Mouse (Mus musculus): ENCODE measurements at regions not wholly inside any gene's neighbourhood (a gene's known extent, or its start where the extent isn't known, plus 50 kb on each side); places are given as distances from the start of the nearest gene placed in this dataset.

GRCm38 (mm10) chr13:52281271-52281670, 249.8 kb downstream of the Diras2 start:
- Histone ChIP-seq H3K9ac (ENCODE audit: low read depth, low read length) (no peak overlapping the region), H3K4me3 (ENCODE audit: low read depth, low read length) (no peak overlapping the region), H3K27ac (ENCODE audit: low read depth, low read length) (no peak overlapping the region), H3K27me3 (ENCODE audit: control insufficient read depth, insufficient read depth, low read length) (no peaks in the 10 kb centered on the region), H3K36me3 (ENCODE audit: control insufficient read depth, insufficient read depth, low read length) (no peaks in the 10 kb centered on the region), H3K4me1 (replicated peaks; ENCODE audit: control insufficient read depth, insufficient read depth, low read length) (no peaks in the 10 kb centered on the region), H3K9me3 (ENCODE audit: control insufficient read depth, low read length) (no peaks in the 10 kb centered on the region), H3K4me2 (replicated peaks; ENCODE audit: low read depth, low read length) (no peak overlapping the region)
- DNase-seq (ENCODE audit: low spot score) (no peak), ATAC-seq (ENCODE audit: low FRiP score) (no peak)
- WGBS = 74% methylated on average over 2 of the region's 2 CpGs

- no peak for DNase-seq (ENCODE audit: low spot score)
- H3K4me3 ChIP-seq (ENCODE audit: low read depth, low read length) = no peak overlapping the region
- H3K27ac ChIP-seq (ENCODE audit: low read depth, low read length) = no peak overlapping the region
- no peaks in the 10 kb centered on the region for H3K36me3 ChIP-seq (ENCODE audit: control insufficient read depth, insufficient read depth, low read length)
- H3K9ac ChIP-seq (ENCODE audit: low read depth, low read length) = no peak overlapping the region
- 86% methylated on average over 13 of the region's 13 CpGs for WGBS
- no peak for ATAC-seq (ENCODE audit: low FRiP score)
- H3K4me2 ChIP-seq (replicated peaks; ENCODE audit: low read depth, low read length) = no peak overlapping the region
- H3K27me3 ChIP-seq (ENCODE audit: control insufficient read depth, insufficient read depth, low read length) = no peaks in the 10 kb centered on the region
- no peaks in the 10 kb centered on the region for H3K4me1 ChIP-seq (replicated peaks; ENCODE audit: control insufficient read depth, insufficient read depth, low read length)
- H3K9me3 ChIP-seq (ENCODE audit: control insufficient read depth, low read length) = no peaks in the 10 kb centered on the region
These were observed 248.6 kb downstream of the Diras2 start for GRCm38 (mm10) chr13:52282500-52282899.

- Histone ChIP-seq H3K4me3 (ENCODE audit: low read depth, low read length) (no peak overlapping the region), H3K27ac (ENCODE audit: low read depth, low read length) (no peak overlapping the region), H3K27me3 (ENCODE audit: control insufficient read depth, insufficient read depth, low read length) (no peaks in the 10 kb centered on the region), H3K4me2 (replicated peaks; ENCODE audit: low read depth, low read length) (no peak overlapping the region), H3K9me3 (ENCODE audit: control insufficient read depth, low read length) (no peaks in the 10 kb centered on the region), H3K9ac (ENCODE audit: low read depth, low read length) (no peak overlapping the region), H3K4me1 (replicated peaks; ENCODE audit: control insufficient read depth, insufficient read depth, low read length) (no peaks in the 10 kb centered on the region), H3K36me3 (ENCODE audit: control insufficient read depth, insufficient read depth, low read length) (no peaks in the 10 kb centered on the region)
- WGBS = 90% methylated on average over 11 of the region's 11 CpGs
- ATAC-seq (ENCODE audit: low FRiP score) = no peak
- no peak for DNase-seq (ENCODE audit: low spot score)
These were observed 247.6 kb downstream of the Diras2 start for GRCm38 (mm10) chr13:52283456-52283855.

- no peaks in the 10 kb centered on the region for H3K4me1 ChIP-seq (replicated peaks; ENCODE audit: control insufficient read depth, insufficient read depth, low read length)
- no peak overlapping the region for H3K9ac ChIP-seq (ENCODE audit: low read depth, low read length)
- WGBS = 83% methylated on average over 12 of the region's 12 CpGs
- DNase-seq (ENCODE audit: low spot score) (no peak), ATAC-seq (ENCODE audit: low FRiP score) (no peak)
- H3K27me3 ChIP-seq (ENCODE audit: control insufficient read depth, insufficient read depth, low read length) = no peaks in the 10 kb centered on the region
- H3K4me2 ChIP-seq (replicated peaks; ENCODE audit: low read depth, low read length) = no peak overlapping the region
- H3K36me3 ChIP-seq (ENCODE audit: control insufficient read depth, insufficient read depth, low read length) = no peaks in the 10 kb centered on the region
- no peaks in the 10 kb centered on the region for H3K9me3 ChIP-seq (ENCODE audit: control insufficient read depth, low read length)
- H3K4me3 ChIP-seq (ENCODE audit: low read depth, low read length) = no peak overlapping the region
- no peak overlapping the region for H3K27ac ChIP-seq (ENCODE audit: low read depth, low read length)
These were observed 246.9 kb downstream of the Diras2 start for GRCm38 (mm10) chr13:52284026-52284801.

GRCm38 (mm10) chr13:52288400-52288799, 242.7 kb downstream of the Diras2 start:
- Histone ChIP-seq H3K4me2 (replicated peaks; ENCODE audit: low read depth, low read length) (no peak overlapping the region), H3K4me1 (replicated peaks; ENCODE audit: control insufficient read depth, insufficient read depth, low read length) (no peaks in the 10 kb centered on the region), H3K27me3 (ENCODE audit: control insufficient read depth, insufficient read depth, low read length) (no peaks in the 10 kb centered on the region), H3K4me3 (ENCODE audit: low read depth, low read length) (no peak overlapping the region), H3K36me3 (ENCODE audit: control insufficient read depth, insufficient read depth, low read length) (no peaks in the 10 kb centered on the region), H3K9ac (ENCODE audit: low read depth, low read length) (no peak overlapping the region), H3K27ac (ENCODE audit: low read depth, low read length) (no peak overlapping the region), H3K9me3 (ENCODE audit: control insufficient read depth, low read length) (no peaks in the 10 kb centered on the region)
- 51% methylated on average over 6 of the region's 6 CpGs for WGBS
- ATAC-seq (ENCODE audit: low FRiP score) (no peak), DNase-seq (ENCODE audit: low spot score) (no peak)

GRCm38 (mm10) chr13:52295847-52296246, 235.2 kb downstream of the Diras2 start:
- Histone ChIP-seq H3K9ac (ENCODE audit: low read depth, low read length) (no peak overlapping the region), H3K36me3 (ENCODE audit: control insufficient read depth, insufficient read depth, low read length) (no peaks in the 10 kb centered on the region), H3K27ac (ENCODE audit: low read depth, low read length) (no peak overlapping the region), H3K4me2 (replicated peaks; ENCODE audit: low read depth, low read length) (no peak overlapping the region), H3K4me3 (ENCODE audit: low read depth, low read length) (no peak overlapping the region), H3K4me1 (replicated peaks; ENCODE audit: control insufficient read depth, insufficient read depth, low read length) (no peaks in the 10 kb centered on the region), H3K9me3 (ENCODE audit: control insufficient read depth, low read length) (no peaks in the 10 kb centered on the region), H3K27me3 (ENCODE audit: control insufficient read depth, insufficient read depth, low read length) (no peaks in the 10 kb centered on the region)
- DNase-seq (ENCODE audit: low spot score) = no peak
- ATAC-seq (ENCODE audit: low FRiP score) = no peak
- WGBS = 92% methylated on average over 15 of the region's 15 CpGs

GRCm38 (mm10) chr13:52296541-52297276, 234.4 kb downstream of the Diras2 start:
- Histone ChIP-seq H3K36me3 (ENCODE audit: control insufficient read depth, insufficient read depth, low read length) (no peaks in the 10 kb centered on the region), H3K4me3 (ENCODE audit: low read depth, low read length) (no peak overlapping the region), H3K27me3 (ENCODE audit: control insufficient read depth, insufficient read depth, low read length) (no peaks in the 10 kb centered on the region), H3K4me2 (replicated peaks; ENCODE audit: low read depth, low read length) (no peak overlapping the region), H3K9me3 (ENCODE audit: control insufficient read depth, low read length) (no peaks in the 10 kb centered on the region), H3K9ac (ENCODE audit: low read depth, low read length) (no peak overlapping the region), H3K4me1 (replicated peaks; ENCODE audit: control insufficient read depth, insufficient read depth, low read length) (no peaks in the 10 kb centered on the region), H3K27ac (ENCODE audit: low read depth, low read length) (no peak overlapping the region)
- DNase-seq (ENCODE audit: low spot score) (no peak), ATAC-seq (ENCODE audit: low FRiP score) (no peak)
- WGBS = 88% methylated on average over 9 of the region's 9 CpGs

GRCm38 (mm10) chr13:52297277-52297623, 233.8 kb downstream of the Diras2 start:
- DNase-seq (ENCODE audit: low spot score) = no peak
- no peaks in the 10 kb centered on the region for H3K36me3 ChIP-seq (ENCODE audit: control insufficient read depth, insufficient read depth, low read length)
- H3K9ac ChIP-seq (ENCODE audit: low read depth, low read length) = no peak overlapping the region
- H3K27ac ChIP-seq (ENCODE audit: low read depth, low read length) = no peak overlapping the region
- no peaks in the 10 kb centered on the region for H3K4me1 ChIP-seq (replicated peaks; ENCODE audit: control insufficient read depth, insufficient read depth, low read length)
- no peak overlapping the region for H3K4me2 ChIP-seq (replicated peaks; ENCODE audit: low read depth, low read length)
- ATAC-seq (ENCODE audit: low FRiP score) = no peak
- H3K9me3 ChIP-seq (ENCODE audit: control insufficient read depth, low read length) = no peaks in the 10 kb centered on the region
- no peaks in the 10 kb centered on the region for H3K27me3 ChIP-seq (ENCODE audit: control insufficient read depth, insufficient read depth, low read length)
- no peak overlapping the region for H3K4me3 ChIP-seq (ENCODE audit: low read depth, low read length)
- WGBS = 53% methylated on average over 7 of the region's 7 CpGs

- H3K4me2 ChIP-seq (replicated peaks; ENCODE audit: low read depth, low read length) = no peak overlapping the region
- no peak overlapping the region for H3K27ac ChIP-seq (ENCODE audit: low read depth, low read length)
- H3K9ac ChIP-seq (ENCODE audit: low read depth, low read length) = no peak overlapping the region
- H3K4me1 ChIP-seq (replicated peaks; ENCODE audit: control insufficient read depth, insufficient read depth, low read length) = no peaks in the 10 kb centered on the region
- DNase-seq (ENCODE audit: low spot score) = no peak
- WGBS = 69% methylated on average over 5 of the region's 5 CpGs
- no peak overlapping the region for H3K4me3 ChIP-seq (ENCODE audit: low read depth, low read length)
- no peaks in the 10 kb centered on the region for H3K9me3 ChIP-seq (ENCODE audit: control insufficient read depth, low read length)
- ATAC-seq (ENCODE audit: low FRiP score) = no peak
- no peaks in the 10 kb centered on the region for H3K27me3 ChIP-seq (ENCODE audit: control insufficient read depth, insufficient read depth, low read length)
- no peaks in the 10 kb centered on the region for H3K36me3 ChIP-seq (ENCODE audit: control insufficient read depth, insufficient read depth, low read length)
These were observed 232.7 kb downstream of the Diras2 start for GRCm38 (mm10) chr13:52298362-52298761.

All from hindbrain, embryonic 11.5 days (tissue).